Mouse (Mus musculus) myocyte (in vitro differentiated cells): Measurements from ENCODE around the gene Osbpl3.

Experiments
- CEBPB ChIP-seq: IDR thresholded peaks from 2 replicates; pipeline ENCODE4 v1.6.1; 2011; ENCODE audit warnings: mild to moderate bottlenecking, moderate library complexity; ENCODE audit not compliant: poor library complexity, insufficient read depth, severe bottlenecking
- E2F4 ChIP-seq: IDR thresholded peaks from one replicate; pipeline ENCODE4 v1.6.1; 2011; ENCODE audit warnings: mild to moderate bottlenecking, control low read depth, moderate library complexity; ENCODE audit not compliant: insufficient read depth
- MAX ChIP-seq: IDR thresholded peaks from one replicate; pipeline ENCODE4 v1.6.1; 2011; ENCODE audit warnings: low read depth, mild to moderate bottlenecking, control low read depth
- MYOG ChIP-seq, 3 experiments: IDR thresholded peaks; one replicate each; pipeline ENCODE4 v1.6.1; 2011; ENCODE audit warnings: control low read depth in 2 of 3, low read depth in 2 of 3, mild to moderate bottlenecking in 2 of 3; ENCODE audit not compliant: insufficient read length in 2 of 3, control insufficient read depth in 1 of 3, insufficient read depth in 1 of 3
- POLR2A ChIP-seq: IDR thresholded peaks from one replicate; pipeline ENCODE4 v1.6.1; 2011; ENCODE audit warnings: low read depth, mild to moderate bottlenecking, control low read depth, moderate library complexity; ENCODE audit not compliant: insufficient read length
- POLR2AphosphoS2 ChIP-seq: IDR thresholded peaks from one replicate; pipeline ENCODE4 v1.6.1; 2011; ENCODE audit warnings: low read depth, control low read depth; ENCODE audit not compliant: insufficient read length
- REST ChIP-seq: IDR thresholded peaks from one replicate; pipeline ENCODE4 v1.6.1; 2011; ENCODE audit warnings: mild to moderate bottlenecking, control low read depth, moderate library complexity; ENCODE audit not compliant: insufficient read depth, insufficient read length
- TCF12 ChIP-seq: IDR thresholded peaks from one replicate; pipeline ENCODE4 v1.6.1; 2011; ENCODE audit warnings: mild to moderate bottlenecking, control low read depth; ENCODE audit not compliant: poor library complexity, insufficient read depth, severe bottlenecking
- TCF3 ChIP-seq: IDR thresholded peaks from one replicate; pipeline ENCODE4 v1.6.1; 2011; ENCODE audit warnings: low read depth, control low read depth; ENCODE audit not compliant: insufficient read length
- USF1 ChIP-seq: IDR thresholded peaks from one replicate; pipeline ENCODE4 v1.6.1; 2011; ENCODE audit warnings: low read depth, mild to moderate bottlenecking, control low read depth, moderate library complexity

DNA sequence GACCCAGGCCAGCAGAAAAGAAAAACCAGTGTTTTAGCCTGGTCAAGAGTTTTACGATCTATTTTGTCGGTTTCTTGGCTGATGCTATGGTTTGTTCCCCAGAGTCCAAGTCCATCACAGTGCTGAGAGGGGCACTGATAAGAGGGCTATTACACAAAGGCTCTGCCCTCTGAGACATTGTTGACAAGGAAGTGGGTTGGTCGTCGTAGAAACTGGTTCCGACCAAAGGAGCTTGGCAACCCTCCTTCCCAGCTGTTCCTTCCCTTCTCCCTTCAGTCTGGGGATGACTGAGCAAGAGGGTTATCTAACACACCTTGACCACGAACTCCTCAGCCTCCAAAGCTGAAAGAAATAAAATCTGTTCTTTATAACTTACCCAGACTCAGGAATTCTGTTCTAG lies 192.3 kb downstream of the Osbpl3 start, which contains the start of gene Gsdme:
- TF ChIP-seq POLR2A (no peak), USF1 (no peak), E2F4 (no peak), REST (no peak), MAX (no peak), TCF12 (no peak), TCF3 (no peak), MYOG (IDR thresholded peaks at IDR 0.05; ENCODE audit: control insufficient read depth in 1 of 3, insufficient read depth in 1 of 3, insufficient read length in 2 of 3, low read depth in 2 of 3) (no peak), CEBPB (no peak), POLR2AphosphoS2 (no peak)
